Mouse (Mus musculus) Patski (cell line): Measurements from ENCODE around the gene Gucy2c. TPM values are rescaled to one million over a fixed set of nuclear protein-coding genes. Genes with fewer than 3 reads are reported as not detected.

Experiments
- ATAC-seq: fragments of 100-300 bp; one replicate; pipeline ENCODE4 v1.8.0; 2021
- CTCF ChIA-PET: fragments of 350-600 bp; sonication (Branson Sonifier 250); formaldehyde crosslinking; loops from one replicate; lab custom pipeline; 2022; ENCODE audit warnings: inconsistent platforms; lab: Charles Lee
- POLR2A ChIA-PET: fragments of 350-600 bp; sonication (Branson Sonifier 250); formaldehyde crosslinking; loops from one replicate; lab custom pipeline; 2022; ENCODE audit warnings: antibody characterized with exemption, inconsistent platforms; lab: Charles Lee
- DNase-seq: peaks from one replicate; pipeline ENCODE4 v3.0.0-alpha.2; 2011; ENCODE audit warnings: low read depth, low spot score
- H3K27me3 ChIP-seq: fragments of 371-371 bp; one replicate; pipeline ENCODE4 v1.5.1; 2021
- CTCF ChIP-seq: fragments of 100-300 bp; IDR thresholded peaks from one replicate; pipeline ENCODE4 v1.5.1; 2021
- in situ Hi-C: fragments of 300-500 bp; cut with MboI; formaldehyde crosslinking; loops from 3 replicates; pipeline ENCODE4 v1.11.1; 2018; ENCODE audit warnings: low pct_unique_long_range_greater_than_20kb, mixed read lengths
- polyA plus RNA-seq: library from polyadenylated mRNA; unstranded; gene quantifications from one replicate; pipeline ENCODE4 v1.2.3, GENCODE M21; 2021

Gucy2c gene
- polyA plus RNA-seq, 1 experiment from 2014 or later: 0.01 TPM

GRCm38 (mm10) chr6:136653331-136653730, 128.2 kb downstream of the Gucy2c start:
- in situ Hi-C loops: no loop called here
- TF ChIP-seq CTCF: no peak
- ChIA-PET CTCF (no interaction called here), POLR2A (no interaction called here)
- H3K27me3 ChIP-seq: no peaks in the 10 kb centered on the region
- ATAC-seq (no peak), DNase-seq (no peak)

- CTCF ChIA-PET: no interaction called here
- no peaks in the 10 kb centered on the region for H3K27me3 ChIP-seq
- DNase-seq (no peak), ATAC-seq (no peak)
- POLR2A ChIA-PET: no interaction called here
- in situ Hi-C loops: no loop called here
- no peak for TF ChIP-seq CTCF
These were observed 130.9 kb downstream of the Gucy2c start for GRCm38 (mm10) chr6:136650664-136651063.

GRCm38 (mm10) chr6:136647455-136647861, 134.1 kb downstream of the Gucy2c start:
- ChIA-PET CTCF (interaction anchor here (1.2 kb wide), 1 partner anchor 225 kb away, joined by 4 read pairs; no protein-coding TSS in a partner anchor), POLR2A (no interaction called here)
- DNase-seq (no peak), ATAC-seq (no peak)
- no peaks in the 10 kb centered on the region for H3K27me3 ChIP-seq
- in situ Hi-C loops: no loop called here
- TF ChIP-seq CTCF: no peak

Other genes starting within 250 kb of the Gucy2c start
- gene Plbd1, start 119.8 kb downstream of the Gucy2c start, polyA plus RNA-seq: not detected
- gene Hist4h4, start 22.6 kb upstream of the Gucy2c start, polyA plus RNA-seq: 0.05 TPM
- 111 TPM for gene H2afj, start 26.5 kb upstream of the Gucy2c start, polyA plus RNA-seq
- 1.1 TPM for gene BC049715, start 45.9 kb upstream of the Gucy2c start, polyA plus RNA-seq
- gene Wbp11, start 46.5 kb upstream of the Gucy2c start, polyA plus RNA-seq: 67.7 TPM
- gene Smco3, start 53.7 kb upstream of the Gucy2c start, polyA plus RNA-seq: 0.24 TPM
- gene Art4, start 76.0 kb upstream of the Gucy2c start, polyA plus RNA-seq: not detected
- 0.68 TPM for gene Mgp, start 94.1 kb upstream of the Gucy2c start, polyA plus RNA-seq
- 0.30 TPM for gene Erp27, start 140.4 kb upstream of the Gucy2c start, polyA plus RNA-seq
- gene Pde6h, start 142.1 kb upstream of the Gucy2c start, polyA plus RNA-seq: 1.3 TPM
- 11.6 TPM for gene Arhgdib, start 160.1 kb upstream of the Gucy2c start, polyA plus RNA-seq